Mouse (Mus musculus) intestine, postnatal 0 days (tissue): ENCODE results near the gene Zdhhc13. TPM values are rescaled to one million over a fixed set of nuclear protein-coding genes. Genes with fewer than 3 reads are reported as not detected.
A peak's percentile ranks its signal among the peaks of the same experiment; 100 is the strongest.

Source experiments
- ATAC-seq: fragments of 200-750 bp; cut with Nextera tagmentation; 2 replicates; pipeline ENCODE4 v1.8.0; 2017; ENCODE audit warnings: mild to moderate bottlenecking, moderate TSS enrichment, moderate library complexity
- H3K27ac ChIP-seq: fragments of 300-500 bp; sonication (generic); 2 replicates; pipeline ENCODE4 v1.5.1; 2014; ENCODE audit warnings: mild to moderate bottlenecking, low read depth, low read length, moderate library complexity
- H3K27me3 ChIP-seq: fragments of 300-500 bp; sonication (generic); replicated peaks from 2 replicates; pipeline ENCODE4 v1.6.1; 2014; ENCODE audit warnings: low read length, mixed read lengths; ENCODE audit not compliant: control insufficient read depth, insufficient read depth
- H3K36me3 ChIP-seq: fragments of 300-500 bp; sonication (generic); 2 replicates; pipeline ENCODE4 v1.6.1; 2014; ENCODE audit warnings: mild to moderate bottlenecking, moderate library complexity; ENCODE audit not compliant: control insufficient read depth, insufficient read depth
- H3K4me1 ChIP-seq: fragments of 300-500 bp; sonication (generic); replicated peaks from 2 replicates; pipeline ENCODE4 v1.6.1; 2014; ENCODE audit warnings: antibody characterized with exemption, low read length, mixed read lengths; ENCODE audit not compliant: control insufficient read depth, insufficient read depth
- H3K4me2 ChIP-seq: fragments of 300-500 bp; sonication (generic); replicated peaks from 2 replicates; pipeline ENCODE4 v1.6.1; 2014; ENCODE audit warnings: low read depth, mild to moderate bottlenecking, moderate library complexity
- H3K4me3 ChIP-seq: fragments of 300-500 bp; sonication (generic); 2 replicates; pipeline ENCODE4 v1.5.1; 2014; ENCODE audit warnings: low read depth, low read length
- H3K9ac ChIP-seq: fragments of 300-500 bp; sonication (generic); 2 replicates; pipeline ENCODE4 v1.6.1; 2014; ENCODE audit warnings: mild to moderate bottlenecking, low read depth, low read length
- H3K9me3 ChIP-seq: fragments of 300-500 bp; sonication (generic); 2 replicates; pipeline ENCODE4 v1.6.1; 2016; ENCODE audit warnings: mixed run types; ENCODE audit not compliant: control insufficient read depth
- CTCF ChIP-seq: sonication (generic); IDR thresholded peaks from 2 replicates; pipeline ENCODE4 v1.5.1; 2016; ENCODE audit warnings: low read depth, mild to moderate bottlenecking, control low read depth, antibody characterized with exemption, moderate library complexity
- WGBS: fragments of 180-500 bp; shearing (Covaris S2); extraction: QIAGEN DNeasy Blood & Tissue Kit; methylation state at CpG from one replicate; pipeline ENCODE4 v1.1.7; 2014; 5-methylcytosine and 5-hydroxymethylcytosine counted together
- polyA plus RNA-seq: library from polyadenylated mRNA; unstranded; fragments of >200 nt; fragmentation: Nextera tagmentation; extraction: Ambion mirVana; gene quantifications from 2 replicates; pipeline ENCODE4 v1.2.1, GENCODE M21; 2015

The Zdhhc13 gene
- polyA plus RNA-seq, 1 experiment from 2014 or later = 29.8 TPM

DNA sequence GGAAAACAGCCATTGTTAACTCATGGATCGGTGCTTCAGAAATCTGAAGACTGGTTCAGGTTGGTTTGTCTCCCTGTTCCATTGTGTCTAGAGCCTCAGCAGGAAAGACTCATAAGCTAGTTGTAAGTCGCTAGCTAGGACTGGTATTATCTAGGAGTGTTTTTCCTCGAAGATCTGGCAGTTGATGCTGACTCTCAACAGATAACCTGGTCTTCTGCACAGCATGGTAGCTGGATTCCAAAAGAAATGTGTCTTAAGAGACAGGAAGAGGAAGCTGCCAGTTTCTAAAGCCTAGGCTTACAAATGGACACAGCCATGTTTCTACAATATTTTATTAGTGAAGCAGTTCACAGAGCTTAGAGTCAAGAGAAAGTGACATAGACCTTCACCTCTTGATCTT lies 2.6 kb downstream of the Zdhhc13 start:
- no peaks in the 10 kb centered on the region for H3K27me3 ChIP-seq
- no peak overlapping the region for H3K9ac ChIP-seq
- H3K4me3 ChIP-seq = no peak overlapping the region
- H3K9me3 ChIP-seq = no peaks in the 10 kb centered on the region
- ATAC-seq = no peak
- 0 out of 2 replicates have a peak, but pooled peaks cover 7% of the 10 kb centered on the region for H3K4me1 ChIP-seq
- H3K4me2 ChIP-seq = no peak overlapping the region
- H3K36me3 ChIP-seq = peaks cover 8% of the 10 kb centered on the region; the same call in 1 of the 2 replicates
- TF ChIP-seq CTCF = no peak
- no peak overlapping the region for H3K27ac ChIP-seq
- WGBS = 68% methylated on average over 3 of the region's 3 CpGs

DNA sequence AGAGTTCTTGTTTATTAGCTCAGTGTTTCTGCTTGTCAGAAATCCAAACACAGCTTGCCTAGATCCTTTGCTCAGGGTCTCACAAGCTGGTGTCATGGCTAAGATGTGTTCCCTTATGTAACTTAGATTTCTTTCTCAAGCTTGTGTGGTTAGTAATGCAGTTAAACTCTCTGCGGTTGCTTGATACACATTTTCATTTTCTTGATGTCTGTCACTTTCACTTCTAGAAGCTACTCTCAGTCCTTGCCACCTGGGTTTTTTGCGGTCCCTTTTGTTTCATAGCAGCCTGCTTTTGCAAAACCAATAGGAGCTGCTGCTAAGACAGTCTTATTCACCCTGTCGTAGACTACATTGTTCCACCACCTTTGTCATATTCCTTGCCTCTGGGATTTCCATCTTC lies 6.3 kb downstream of the Zdhhc13 start:
- Histone ChIP-seq H3K4me3 (no peak overlapping the region), H3K4me1 (0 out of 2 replicates have a peak, but pooled peaks cover 5% of the 10 kb centered on the region), H3K36me3 (peaks cover 18% of the 10 kb centered on the region), H3K9me3 (no peaks in the 10 kb centered on the region), H3K4me2 (no peak overlapping the region), H3K9ac (no peak overlapping the region), H3K27ac (no peak overlapping the region), H3K27me3 (no peaks in the 10 kb centered on the region)
- ATAC-seq = no peak
- WGBS = 65% methylated on average over 3 of the region's 3 CpGs
- no peak for TF ChIP-seq CTCF

DNA sequence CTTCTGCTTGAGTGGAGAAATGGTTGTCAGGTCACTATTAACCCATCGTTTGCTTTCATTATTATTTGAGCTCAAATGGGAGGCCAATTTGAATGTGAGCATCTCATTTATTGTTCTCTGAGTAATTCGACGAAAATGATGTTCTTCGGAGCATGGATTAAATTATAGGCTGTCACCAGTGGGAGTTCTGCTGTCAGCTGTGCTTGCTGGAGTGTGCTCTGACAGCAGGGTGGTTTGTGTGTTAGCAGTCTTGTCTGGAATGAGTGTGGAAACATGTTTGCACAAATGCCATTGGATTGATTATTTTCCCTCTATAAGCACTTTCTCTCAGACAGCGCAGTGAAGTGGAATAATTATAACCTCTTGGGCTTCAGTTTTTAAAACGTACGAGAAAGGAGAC lies 14.6 kb downstream of the Zdhhc13 start:
- Histone ChIP-seq H3K27me3 (no peaks in the 10 kb centered on the region), H3K27ac (no peak overlapping the region), H3K9ac (no peak overlapping the region), H3K4me2 (no peak overlapping the region), H3K4me3 (no peak overlapping the region), H3K36me3 (peaks cover 59% of the 10 kb centered on the region), H3K9me3 (no peaks in the 10 kb centered on the region), H3K4me1 (no peaks in the 10 kb centered on the region)
- ATAC-seq = no peak
- no peak for TF ChIP-seq CTCF
- WGBS = 88% methylated on average over 7 of the region's 7 CpGs

DNA sequence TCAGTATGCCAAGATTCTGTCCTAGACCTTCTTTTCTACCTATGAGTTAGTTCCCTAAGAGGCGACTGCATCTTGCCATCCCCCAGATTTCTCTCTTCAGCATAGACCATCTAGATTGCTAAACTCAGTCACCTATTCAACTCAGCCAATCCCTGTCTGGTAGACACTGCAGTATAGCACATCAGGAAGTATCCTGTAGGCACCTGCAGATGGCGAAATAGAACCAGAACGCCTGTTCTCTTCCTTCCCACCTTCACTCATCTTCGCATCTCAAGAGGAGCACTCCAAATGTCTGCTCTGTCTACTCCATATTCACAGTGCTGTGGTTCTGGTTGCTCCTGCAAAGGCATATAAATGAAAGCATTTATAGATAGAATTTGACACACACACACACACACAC lies 17.8 kb downstream of the Zdhhc13 start:
- no peak overlapping the region for H3K4me3 ChIP-seq
- no peak for ATAC-seq
- peaks cover 65% of the 10 kb centered on the region for H3K36me3 ChIP-seq
- peak; percentile 23; the same call in 1 of the 2 replicates for TF ChIP-seq CTCF
- H3K4me2 ChIP-seq = no peak overlapping the region
- no peak overlapping the region for H3K9ac ChIP-seq
- H3K27ac ChIP-seq = no peak overlapping the region
- 83% methylated on average over 4 of the region's 4 CpGs for WGBS
- H3K27me3 ChIP-seq = no peaks in the 10 kb centered on the region
- H3K9me3 ChIP-seq = no peaks in the 10 kb centered on the region
- no peaks in the 10 kb centered on the region for H3K4me1 ChIP-seq

DNA sequence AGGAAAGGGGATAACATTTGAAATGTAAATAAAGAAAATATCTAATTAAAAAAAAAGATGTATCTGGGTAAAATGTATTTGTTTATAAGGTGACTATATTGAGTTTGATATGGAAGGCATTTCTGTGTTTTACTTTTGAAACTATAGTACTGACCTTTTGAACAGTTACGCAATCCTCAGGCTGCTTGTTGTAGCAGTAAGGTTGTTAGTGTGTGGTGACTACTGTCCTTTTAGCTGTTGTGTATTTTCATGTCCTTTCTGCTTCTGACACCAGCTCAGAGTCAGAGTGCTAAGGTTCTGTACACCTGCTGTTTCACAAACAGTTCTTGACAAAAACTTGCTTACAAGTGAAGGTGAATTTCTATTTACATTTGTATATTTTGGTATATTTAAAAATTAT lies 21.8 kb downstream of the Zdhhc13 start:
- no peak overlapping the region for H3K27ac ChIP-seq
- TF ChIP-seq CTCF = no peak
- H3K36me3 ChIP-seq = peaks cover 38% of the 10 kb centered on the region
- H3K9ac ChIP-seq = no peak overlapping the region
- no peaks in the 10 kb centered on the region for H3K9me3 ChIP-seq
- H3K4me2 ChIP-seq = no peak overlapping the region
- 77% methylated on average over 1 of the region's 1 CpGs for WGBS
- no peaks in the 10 kb centered on the region for H3K27me3 ChIP-seq
- H3K4me3 ChIP-seq = no peak overlapping the region
- ATAC-seq = no peak
- H3K4me1 ChIP-seq = peaks cover 4% of the 10 kb centered on the region; the same call in 1 of the 2 replicates

DNA sequence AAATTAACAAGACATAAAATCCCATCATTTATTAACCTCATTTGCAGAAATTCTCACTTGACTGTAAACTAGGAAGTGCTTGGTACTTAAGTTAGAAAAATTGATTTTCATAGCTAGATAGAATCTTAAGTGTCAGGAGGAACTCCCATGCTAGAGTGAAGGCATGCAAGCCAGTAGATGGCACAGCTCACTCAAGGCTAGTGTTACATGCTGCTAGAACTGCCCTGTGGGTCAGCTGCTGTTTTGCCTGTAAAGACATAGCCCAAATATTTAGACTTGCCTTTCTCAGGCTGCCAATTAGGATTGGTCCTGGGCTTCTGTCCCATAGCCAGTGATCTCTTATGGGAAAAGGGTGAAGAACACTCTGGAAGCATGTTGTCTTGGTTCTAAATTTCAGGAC lies 23.6 kb downstream of the Zdhhc13 start:
- peak overlapping the region; percentile 50 for H3K27ac ChIP-seq
- no peak for ATAC-seq
- H3K9ac ChIP-seq = no peak overlapping the region
- H3K36me3 ChIP-seq = peaks cover 31% of the 10 kb centered on the region
- no peaks in the 10 kb centered on the region for H3K27me3 ChIP-seq
- H3K9me3 ChIP-seq = no peaks in the 10 kb centered on the region
- H3K4me1 ChIP-seq = peaks cover 4% of the 10 kb centered on the region; the same call in 1 of the 2 replicates
- TF ChIP-seq CTCF = peak; percentile 56
- no peak overlapping the region for H3K4me2 ChIP-seq
- no peak overlapping the region for H3K4me3 ChIP-seq

DNA sequence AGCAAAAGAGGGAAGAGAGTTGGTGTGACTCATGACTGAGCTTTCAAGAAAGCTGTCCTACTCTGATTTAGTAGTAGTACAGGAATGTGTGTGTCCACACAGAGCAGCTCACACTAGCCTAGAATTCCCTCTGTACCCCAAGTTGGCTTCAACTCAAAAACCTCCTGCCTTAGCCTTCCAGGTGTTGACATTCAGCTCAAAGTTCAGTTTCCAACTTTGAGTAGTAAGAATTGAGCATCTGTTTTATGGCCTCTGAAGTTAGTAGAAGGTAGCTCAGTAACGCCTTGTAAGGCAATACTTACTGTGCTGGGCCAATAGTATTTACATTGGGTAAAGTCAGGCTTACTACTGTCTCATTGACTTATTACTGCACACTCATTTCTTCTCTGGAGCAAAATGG lies 24.8 kb downstream of the Zdhhc13 start:
- H3K36me3 ChIP-seq = peaks cover 35% of the 10 kb centered on the region

More for the DNA sequence above, 24.8 kb downstream of the Zdhhc13 start:
- no peak overlapping the region for H3K4me3 ChIP-seq
- H3K27me3 ChIP-seq = no peaks in the 10 kb centered on the region
- no peaks in the 10 kb centered on the region for H3K9me3 ChIP-seq
- H3K27ac ChIP-seq = peak overlapping the region; percentile 62
- H3K4me1 ChIP-seq = peaks cover 4% of the 10 kb centered on the region; the same call in 1 of the 2 replicates
- WGBS = 23% methylated on average over 1 of the region's 1 CpGs
- TF ChIP-seq CTCF = no peak
- ATAC-seq = peak; percentile 89
- no peak overlapping the region for H3K4me2 ChIP-seq
- no peak overlapping the region for H3K9ac ChIP-seq
